ENCODE assay signal across 8 mouse cellular contexts in the genomic region with DNA sequence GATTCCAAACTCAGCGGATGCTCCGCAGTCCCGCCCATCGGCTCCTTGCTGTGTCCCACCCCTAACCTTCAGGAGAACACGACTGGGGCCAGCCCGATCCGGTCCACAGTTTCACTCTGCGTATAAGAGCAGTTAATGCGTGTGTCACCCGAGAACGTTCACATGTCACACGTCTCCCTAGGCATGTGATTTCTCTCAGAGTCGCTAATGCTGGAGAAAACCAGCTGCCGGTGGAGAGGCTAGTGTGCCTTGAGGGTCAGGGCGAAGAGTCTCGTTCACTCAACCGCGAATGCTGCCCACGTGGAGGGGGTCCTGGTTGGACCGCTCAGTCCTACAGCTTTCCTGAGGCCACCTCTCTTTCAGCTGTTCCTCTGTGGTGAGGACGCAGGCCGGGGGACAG. TPM values are rescaled to one million over a fixed set of nuclear protein-coding genes. Genes with fewer than 3 reads are reported as not detected.
DNase-seq lines count a peak whose midpoint lies in the region; ATAC-seq and TF ChIP-seq lines count a peak whose summit lies in the region.

No protein-coding gene starts in this region.

- H3K36me3 ChIP-seq in testis, adult 2 months (ENCODE audit: control insufficient read depth, insufficient read depth, low read length), result no peaks in the 10 kb centered on the region
- H3K36me3 ChIP-seq in limb, embryonic 11.5 days (ENCODE audit: control insufficient read depth, insufficient read depth, low read length), result no peaks in the 10 kb centered on the region
- H3K36me3 ChIP-seq in neural tube, embryonic 14.5 days (ENCODE audit: control insufficient read depth, insufficient read depth, low read length), result no peaks in the 10 kb centered on the region

- H3K4me1 ChIP-seq in testis, adult 2 months (ENCODE audit: control insufficient read depth, insufficient read depth, low read length), result peaks cover 6% of the 10 kb centered on the region
- peaks cover 18% of the 10 kb centered on the region for H3K4me1 ChIP-seq in limb, embryonic 11.5 days (ENCODE audit: control insufficient read depth, insufficient read depth, low read length)
- H3K4me1 ChIP-seq in neural tube, embryonic 14.5 days (ENCODE audit: control insufficient read depth, insufficient read depth, low read length), result 0 out of 2 replicates have a peak, but pooled peaks cover 5% of the 10 kb centered on the region

- WGBS in limb, embryonic 11.5 days, result 5% methylated on average over 22 of the region's 22 CpGs
- WGBS in neural tube, embryonic 14.5 days, result 7% methylated on average over 22 of the region's 22 CpGs

- no peak for DNase-seq in testis, postnatal 14 days (ENCODE audit: low spot score)
- DNase-seq in heart, postnatal 4 days, result peak; percentile 66
- DNase-seq in limb, embryonic 11.5 days (ENCODE audit: low spot score), result peak; percentile 64
- no peak for DNase-seq in cerebellum, postnatal 14 days
- no peak for DNase-seq in cerebellum, adult 11 months
- no peak for DNase-seq in adrenal gland, adult 8-10 months

- no peak for TF ChIP-seq POLR2A in testis, adult 2 months (IDR thresholded peaks at IDR 0.05; ENCODE audit: control insufficient read depth, low read depth, low read length)

- H3K27me3 ChIP-seq in testis, adult 2 months (ENCODE audit: control insufficient read depth, insufficient read depth, low read length), result no peaks in the 10 kb centered on the region
- no peaks in the 10 kb centered on the region for H3K27me3 ChIP-seq in limb, embryonic 11.5 days (ENCODE audit: control insufficient read depth, insufficient read depth, low read length)
- no peaks in the 10 kb centered on the region for H3K27me3 ChIP-seq in neural tube, embryonic 14.5 days (ENCODE audit: control insufficient read depth, insufficient read depth, low read length)

- ATAC-seq in limb, embryonic 11.5 days (ENCODE audit: insufficient number of reproducible peaks, low FRiP score, low TSS enrichment, low read depth), result peak; percentile 39; the same call in 1 of the 2 replicates
- ATAC-seq in neural tube, embryonic 14.5 days (ENCODE audit: low read depth), result no peak

- H3K9me3 ChIP-seq in limb, embryonic 11.5 days (ENCODE audit: control insufficient read depth, low read length), result no peaks in the 10 kb centered on the region
- no peaks in the 10 kb centered on the region for H3K9me3 ChIP-seq in neural tube, embryonic 14.5 days (ENCODE audit: control insufficient read depth, low read length)

- H3K9ac ChIP-seq in limb, embryonic 11.5 days (ENCODE audit: low read length), result 0 out of 2 replicates have a peak overlapping the region, but pooled peaks have one; percentile 12
- H3K9ac ChIP-seq in neural tube, embryonic 14.5 days (replicated peaks; ENCODE audit: low read depth, low read length), result no peak overlapping the region

- no peak overlapping the region for H3K4me3 ChIP-seq in testis, adult 2 months (ENCODE audit: control insufficient read depth, low read depth, low read length)
- 0 out of 2 replicates have a peak overlapping the region, but pooled peaks have one; percentile 6 for H3K4me3 ChIP-seq in limb, embryonic 11.5 days (ENCODE audit: low read depth, low read length)
- H3K4me3 ChIP-seq in neural tube, embryonic 14.5 days (ENCODE audit: low read depth, low read length), result no peak overlapping the region

- peak overlapping the region; percentile 47 for H3K4me2 ChIP-seq in limb, embryonic 11.5 days (ENCODE audit: low read depth, severe bottlenecking)
- peak overlapping the region; percentile 23; the same call in 1 of the 2 replicates for H3K4me2 ChIP-seq in neural tube, embryonic 14.5 days (ENCODE audit: low read depth, low read length)

- peak overlapping the region; percentile 51 for H3K27ac ChIP-seq in testis, adult 2 months (ENCODE audit: control insufficient read depth, insufficient read depth, low read depth, low read length)
- no peak overlapping the region for H3K27ac ChIP-seq in limb, embryonic 11.5 days (replicated peaks; ENCODE audit: low read depth, low read length)
- H3K27ac ChIP-seq in neural tube, embryonic 14.5 days (ENCODE audit: low read depth, low read length), result no peak overlapping the region

- TF ChIP-seq CTCF in testis, adult 2 months (IDR thresholded peaks at IDR 0.05; ENCODE audit: control insufficient read depth, insufficient read depth, insufficient replicate concordance, low read depth, low read length), result no peak

RNA-seq across cellular contexts. Expression of a gene that starts 23.1 kb away (rescaled TPM):
- polyA plus RNA-seq in testis, adult 2 months (2012; rRNA removed), result 133 and 153 TPM in 2 replicates
- 10 to 100 TPM; 78.4 to 81.7 TPM for total RNA-seq in heart, postnatal 4 days (2021)
- polyA plus RNA-seq in limb, embryonic 11.5 days (2014; fragmentation: Nextera tagmentation; extraction: Ambion mirVana), result 28.1 and 29.7 TPM in 2 replicates
- polyA plus RNA-seq in neural tube, embryonic 14.5 days (2014; fragmentation: Nextera tagmentation; extraction: Ambion mirVana), result 41.6 and 44.2 TPM in 2 replicates
- 100 to 1,000 TPM; 138 to 170 (median 166) TPM for total RNA-seq in adrenal gland, adult 8-10 months (2022)

Comparison
In these comparisons a context has a peak if more than half of its experiments do, and no peak if none do; other contexts are left out.
1. DNase-seq: peak in heart, postnatal 4 days (single experiment) and limb, embryonic 11.5 days (single experiment); none in testis, postnatal 14 days (single experiment), cerebellum, postnatal 14 days (0 of 2), cerebellum, adult 11 months (single experiment) and adrenal gland, adult 8-10 months (single experiment).